Mouse (Mus musculus) heart, postnatal 0 days (tissue): ENCODE data around the gene Prkag2.

Source experiments
- CTCF ChIP-seq: IDR thresholded peaks from 2 replicates; pipeline ENCODE4 v1.5.1; 2016; ENCODE audit warnings: antibody characterized with exemption, control low read depth, low read depth
- EP300 ChIP-seq: IDR thresholded peaks from 2 replicates; pipeline ENCODE4 v1.6.1; 2016; ENCODE audit warnings: antibody characterized with exemption, low read depth

DNA sequence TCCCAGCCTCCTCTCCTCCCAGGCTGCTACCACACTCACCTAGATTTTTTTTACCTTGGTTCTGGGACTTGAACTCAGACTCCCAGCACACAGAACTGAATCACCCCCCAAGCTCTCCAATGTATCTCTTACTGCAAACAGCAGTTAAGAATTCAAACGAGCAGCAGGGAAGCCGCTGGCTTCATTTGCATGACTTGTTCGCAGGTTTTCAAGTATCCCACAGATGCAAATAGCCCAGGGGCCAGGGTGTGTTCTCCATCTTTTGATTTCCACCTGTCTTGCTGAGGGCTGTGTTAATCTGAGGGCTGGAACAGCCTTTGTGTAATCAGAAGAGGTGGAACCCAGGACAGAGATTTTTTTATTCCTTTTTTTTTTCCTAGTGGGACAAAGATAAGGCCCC is 90.7 kb downstream of the Prkag2 start:
- TF ChIP-seq EP300 (no peak), CTCF (no peak)
